Mouse (Mus musculus): ENCODE data around the gene Gpr68. TPM values are rescaled to one million over a fixed set of nuclear protein-coding genes. Genes with fewer than 3 reads are reported as not detected.

Gpr68 gene
- total RNA-seq, 1 experiment from 2014 or later: 0.85 TPM

GRCm38 (mm10) chr12:100924646-100925339, 16.8 kb upstream of the Gpr68 start:
- DNase-seq: peak; percentile 39

- no peak for DNase-seq
Observed at GRCm38 (mm10) chr12:100910731-100911130, 2.7 kb upstream of the Gpr68 start.

- DNase-seq: no peak
Observed at GRCm38 (mm10) chr12:100909765-100910164, 1.8 kb upstream of the Gpr68 start.

- DNase-seq: no peak
Observed at GRCm38 (mm10) chr12:100908298-100909034, 468 bp upstream of the Gpr68 start.

- DNase-seq: no peak
Observed at GRCm38 (mm10) chr12:100906861-100907260, 1.1 kb downstream of the Gpr68 start.

GRCm38 (mm10) chr12:100903761-100904160, 4.2 kb downstream of the Gpr68 start:
- DNase-seq: peak; percentile 17

GRCm38 (mm10) chr12:100901386-100901785, 6.6 kb downstream of the Gpr68 start:
- no peak for DNase-seq

- no peak for DNase-seq
Observed at GRCm38 (mm10) chr12:100900901-100901300, 7.1 kb downstream of the Gpr68 start.

GRCm38 (mm10) chr12:100899111-100899640, 8.8 kb downstream of the Gpr68 start:
- DNase-seq: peak; percentile 20

GRCm38 (mm10) chr12:100897736-100898650, 10.0 kb downstream of the Gpr68 start:
- peak; percentile 21 for DNase-seq

GRCm38 (mm10) chr12:100896661-100897060, 11.3 kb downstream of the Gpr68 start:
- DNase-seq: no peak

- no peak for DNase-seq
Observed at GRCm38 (mm10) chr12:100895504-100895903, 12.5 kb downstream of the Gpr68 start.

GRCm38 (mm10) chr12:100890548-100890947, 17.4 kb downstream of the Gpr68 start:
- no peak for DNase-seq

GRCm38 (mm10) chr12:100887801-100888258, 20.2 kb downstream of the Gpr68 start:
- no peak for DNase-seq

GRCm38 (mm10) chr12:100886877-100887276, 21.1 kb downstream of the Gpr68 start:
- no peak for DNase-seq

- no peak for DNase-seq
Observed at GRCm38 (mm10) chr12:100885585-100885984, 22.4 kb downstream of the Gpr68 start.

- DNase-seq: no peak
Observed at GRCm38 (mm10) chr12:100883168-100883567, 24.8 kb downstream of the Gpr68 start.

- no peak for DNase-seq
Observed at GRCm38 (mm10) chr12:100878556-100878955, 29.4 kb downstream of the Gpr68 start.

GRCm38 (mm10) chr12:100877936-100878335, 30.1 kb downstream of the Gpr68 start:
- DNase-seq: no peak

GRCm38 (mm10) chr12:100875960-100876359, 32.0 kb downstream of the Gpr68 start:
- no peak for DNase-seq

- DNase-seq: no peak
Observed at GRCm38 (mm10) chr12:100875553-100875952, 32.4 kb downstream of the Gpr68 start.

GRCm38 (mm10) chr12:100873612-100874011, 34.4 kb downstream of the Gpr68 start:
- DNase-seq: no peak
